Mouse (Mus musculus) hindbrain, embryonic 11.5 days (tissue): ENCODE data around the gene Ube2v1. TPM values are rescaled to one million over a fixed set of nuclear protein-coding genes. Genes with fewer than 3 reads are reported as not detected.

Experiments used
- ATAC-seq: fragments of 200-750 bp; cut with Nextera tagmentation; 2 replicates; pipeline ENCODE4 v1.8.0; 2017; ENCODE audit warnings: mild to moderate bottlenecking, moderate TSS enrichment, moderate library complexity; ENCODE audit not compliant: low FRiP score
- DNase-seq: peaks from one replicate; pipeline ENCODE4 v3.0.0-alpha.2; 2015; ENCODE audit warnings: low spot score
- H3K27ac ChIP-seq: fragments of 300-500 bp; sonication (generic); 2 replicates; pipeline ENCODE4 v1.5.1; 2014; ENCODE audit warnings: mild to moderate bottlenecking, low read depth, low read length
- H3K27me3 ChIP-seq: fragments of 300-500 bp; sonication (generic); 2 replicates; pipeline ENCODE4 v1.6.1; 2014; ENCODE audit warnings: mild to moderate bottlenecking, low read length, moderate library complexity, mixed read lengths; ENCODE audit not compliant: control insufficient read depth, insufficient read depth
- H3K36me3 ChIP-seq: fragments of 300-500 bp; sonication (generic); 2 replicates; pipeline ENCODE4 v1.6.1; 2014; ENCODE audit warnings: mild to moderate bottlenecking, low read length, moderate library complexity, mixed read lengths; ENCODE audit not compliant: control insufficient read depth, insufficient read depth
- H3K4me1 ChIP-seq: fragments of 300-500 bp; sonication (generic); replicated peaks from 2 replicates; pipeline ENCODE4 v1.6.1; 2014; ENCODE audit warnings: low read length, mixed read lengths; ENCODE audit not compliant: control insufficient read depth, insufficient read depth
- H3K4me2 ChIP-seq: fragments of 300-500 bp; sonication (generic); replicated peaks from 2 replicates; pipeline ENCODE4 v1.6.1; 2014; ENCODE audit warnings: mild to moderate bottlenecking, low read depth, low read length
- H3K4me3 ChIP-seq: fragments of 300-500 bp; sonication (generic); 2 replicates; pipeline ENCODE4 v1.5.1; 2014; ENCODE audit warnings: low read depth, low read length
- H3K9ac ChIP-seq: fragments of 300-500 bp; sonication (generic); 2 replicates; pipeline ENCODE4 v1.6.1; 2014; ENCODE audit warnings: low read depth, low read length
- H3K9me3 ChIP-seq: fragments of 300-500 bp; sonication (generic); 2 replicates; pipeline ENCODE4 v1.6.1; 2016; ENCODE audit warnings: low read length; ENCODE audit not compliant: control insufficient read depth
- WGBS: fragments of 180-500 bp; shearing (Covaris S2); extraction: QIAGEN DNeasy Blood & Tissue Kit; methylation state at CpG from one replicate; pipeline ENCODE4 v1.1.7; 2014; 5-methylcytosine and 5-hydroxymethylcytosine counted together
- polyA plus RNA-seq: library from polyadenylated mRNA; unstranded; fragments of >200 nt; fragmentation: Nextera tagmentation; extraction: Ambion mirVana; gene quantifications from 2 replicates; pipeline ENCODE4 v1.2.1, GENCODE M21; 2014

Gene Ube2v1
- polyA plus RNA-seq, 1 experiment from 2014 or later = 237 TPM

GRCm38 (mm10) chr2:167631181-167631590, 709 bp downstream of the Ube2v1 start:
- DNase-seq (no peak), ATAC-seq (no peak; the same call in none of the 2 replicates)
- H3K4me3 ChIP-seq = peak overlapping the region; percentile 98
- H3K27ac ChIP-seq = peak overlapping the region; percentile 85
- peak overlapping the region; percentile 84 for H3K4me2 ChIP-seq
- H3K36me3 ChIP-seq = no peaks in the 10 kb centered on the region
- whole genome bisulfite sequencing = 1% methylated on average over 24 of the region's 31 CpGs
- H3K9me3 ChIP-seq = no peaks in the 10 kb centered on the region
- H3K9ac ChIP-seq = peak overlapping the region; percentile 87
- peaks cover 12% of the 10 kb centered on the region for H3K4me1 ChIP-seq
- H3K27me3 ChIP-seq = no peaks in the 10 kb centered on the region

- H3K4me2 ChIP-seq = peak overlapping the region; percentile 84
- 0 out of 2 replicates have a peak overlapping the region, but pooled peaks have one; percentile 4 for H3K27ac ChIP-seq
- H3K36me3 ChIP-seq = no peaks in the 10 kb centered on the region
- peak overlapping the region; percentile 87 for H3K9ac ChIP-seq
- ATAC-seq = no peak
- peak overlapping the region; percentile 98 for H3K4me3 ChIP-seq
- no peak for DNase-seq
- WGBS = 79% methylated on average over 5 of the region's 5 CpGs
- no peaks in the 10 kb centered on the region for H3K27me3 ChIP-seq
- H3K4me1 ChIP-seq = peaks cover 12% of the 10 kb centered on the region
- no peaks in the 10 kb centered on the region for H3K9me3 ChIP-seq
These were observed 1.5 kb downstream of the Ube2v1 start for GRCm38 (mm10) chr2:167630421-167630820.

- Histone ChIP-seq H3K9ac (peak overlapping the region; percentile 28; the same call in 1 of the 2 replicates), H3K4me2 (no peak overlapping the region; the same call in 1 of the 2 replicates), H3K9me3 (no peaks in the 10 kb centered on the region), H3K27me3 (no peaks in the 10 kb centered on the region), H3K36me3 (no peaks in the 10 kb centered on the region), H3K4me1 (peaks cover 12% of the 10 kb centered on the region), H3K4me3 (peak overlapping the region; percentile 0; the same call in 1 of the 2 replicates), H3K27ac (0 out of 2 replicates have a peak overlapping the region, but pooled peaks have one; percentile 4)
- DNase-seq (no peak), ATAC-seq (no peak)
- WGBS = 78% methylated on average over 11 of the region's 11 CpGs
These were observed 2.2 kb downstream of the Ube2v1 start for GRCm38 (mm10) chr2:167629665-167630209.

GRCm38 (mm10) chr2:167628872-167629271, 3.0 kb downstream of the Ube2v1 start:
- Histone ChIP-seq H3K27ac (0 out of 2 replicates have a peak overlapping the region, but pooled peaks have one; percentile 6), H3K9me3 (no peaks in the 10 kb centered on the region), H3K4me2 (no peak overlapping the region), H3K27me3 (no peaks in the 10 kb centered on the region), H3K4me1 (peaks cover 12% of the 10 kb centered on the region), H3K9ac (no peak overlapping the region), H3K36me3 (no peaks in the 10 kb centered on the region), H3K4me3 (no peak overlapping the region)
- ATAC-seq (no peak), DNase-seq (no peak)
- WGBS = 77% methylated on average over 4 of the region's 4 CpGs

- no peaks in the 10 kb centered on the region for H3K36me3 ChIP-seq
- DNase-seq (no peak), ATAC-seq (no peak)
- H3K27me3 ChIP-seq = no peaks in the 10 kb centered on the region
- H3K9ac ChIP-seq = no peak overlapping the region
- no peaks in the 10 kb centered on the region for H3K9me3 ChIP-seq
- WGBS = 92% methylated on average over 7 of the region's 7 CpGs
- peaks cover 10% of the 10 kb centered on the region for H3K4me1 ChIP-seq
- no peak overlapping the region for H3K4me2 ChIP-seq
- no peak overlapping the region for H3K27ac ChIP-seq
- H3K4me3 ChIP-seq = no peak overlapping the region
These were observed 4.9 kb downstream of the Ube2v1 start for GRCm38 (mm10) chr2:167627019-167627418.

GRCm38 (mm10) chr2:167625670-167626069, 6.2 kb downstream of the Ube2v1 start:
- Histone ChIP-seq H3K4me3 (no peak overlapping the region), H3K9ac (no peak overlapping the region), H3K27ac (no peak overlapping the region), H3K27me3 (no peaks in the 10 kb centered on the region), H3K36me3 (no peaks in the 10 kb centered on the region), H3K9me3 (no peaks in the 10 kb centered on the region), H3K4me2 (no peak overlapping the region), H3K4me1 (peaks cover 7% of the 10 kb centered on the region)
- 43% methylated on average over 2 of the region's 2 CpGs for WGBS
- ATAC-seq = no peak
- no peak for DNase-seq

- no peaks in the 10 kb centered on the region for H3K4me1 ChIP-seq
- H3K4me2 ChIP-seq = no peak overlapping the region
- H3K36me3 ChIP-seq = no peaks in the 10 kb centered on the region
- no peak for DNase-seq
- no peak overlapping the region for H3K27ac ChIP-seq
- WGBS = 95% methylated on average over 6 of the region's 6 CpGs
- H3K4me3 ChIP-seq = no peak overlapping the region
- H3K9me3 ChIP-seq = no peaks in the 10 kb centered on the region
- no peaks in the 10 kb centered on the region for H3K27me3 ChIP-seq
- no peak overlapping the region for H3K9ac ChIP-seq
- no peak for ATAC-seq
These were observed 7.4 kb downstream of the Ube2v1 start for GRCm38 (mm10) chr2:167624368-167625075.

- Histone ChIP-seq H3K27me3 (no peaks in the 10 kb centered on the region), H3K9ac (no peak overlapping the region), H3K4me1 (no peaks in the 10 kb centered on the region), H3K4me3 (no peak overlapping the region), H3K9me3 (no peaks in the 10 kb centered on the region), H3K4me2 (no peak overlapping the region), H3K36me3 (no peaks in the 10 kb centered on the region), H3K27ac (no peak overlapping the region)
- ATAC-seq = no peak
- no peak for DNase-seq
- 90% methylated on average over 5 of the region's 5 CpGs for WGBS
These were observed 8.9 kb downstream of the Ube2v1 start for GRCm38 (mm10) chr2:167622965-167623364.

GRCm38 (mm10) chr2:167622352-167622751, 9.5 kb downstream of the Ube2v1 start:
- Histone ChIP-seq H3K27ac (no peak overlapping the region), H3K4me2 (no peak overlapping the region), H3K9ac (no peak overlapping the region), H3K4me1 (no peaks in the 10 kb centered on the region), H3K27me3 (no peaks in the 10 kb centered on the region), H3K4me3 (no peak overlapping the region), H3K36me3 (no peaks in the 10 kb centered on the region), H3K9me3 (no peaks in the 10 kb centered on the region)
- ATAC-seq = no peak
- 89% methylated on average over 13 of the region's 13 CpGs for WGBS
- no peak for DNase-seq
